Comparison of ENCODE assay signal across 7 mouse cellular contexts in genomic region chr7:58397992-58398391, GRCm38 (mm10).
DNase-seq lines count a peak whose midpoint lies in the region; ATAC-seq and TF ChIP-seq lines count a peak whose summit lies in the region.

No protein-coding gene starts in this region.

- no peaks in the 10 kb centered on the region for H3K27me3 ChIP-seq in lung, embryonic 15.5 days
- no peaks in the 10 kb centered on the region for H3K27me3 ChIP-seq in forebrain, embryonic 12.5 days
- H3K27me3 ChIP-seq in liver, embryonic 14.5 days (ENCODE audit: control insufficient read depth, insufficient read depth, low read length), result no peaks in the 10 kb centered on the region
- H3K27me3 ChIP-seq in stomach, postnatal 0 days (ENCODE audit: control insufficient read depth, insufficient read depth, low read length), result no peaks in the 10 kb centered on the region

- peak overlapping the region; percentile 88 for H3K27ac ChIP-seq in lung, embryonic 15.5 days
- peak overlapping the region; percentile 97 for H3K27ac ChIP-seq in forebrain, embryonic 12.5 days
- no peak overlapping the region for H3K27ac ChIP-seq in liver, embryonic 14.5 days
- H3K27ac ChIP-seq in stomach, postnatal 0 days (replicated peaks), result peak overlapping the region; percentile 58

- no peak for TF ChIP-seq CTCF in lung, adult 2 months (IDR thresholded peaks at IDR 0.05; ENCODE audit: insufficient read depth, low read length)
- TF ChIP-seq CTCF in liver, embryonic 14.5 days (IDR thresholded peaks at IDR 0.05; ENCODE audit: low read depth), result no peak
- no peak for TF ChIP-seq CTCF in stomach, postnatal 0 days (IDR thresholded peaks at IDR 0.05; ENCODE audit: low read depth)

- no peak for ATAC-seq in lung, embryonic 15.5 days (ENCODE audit: borderline replicate concordance, extremely low read depth, low FRiP score, low TSS enrichment)
- peak; percentile 3; the same call in 1 of the 2 replicates for ATAC-seq in forebrain, embryonic 12.5 days (ENCODE audit: low FRiP score)
- ATAC-seq in liver, embryonic 14.5 days (ENCODE audit: insufficient read depth), result no peak
- ATAC-seq in stomach, postnatal 0 days (ENCODE audit: low FRiP score, low TSS enrichment), result no peak

- peak overlapping the region; percentile 58 for H3K4me2 ChIP-seq in lung, embryonic 15.5 days
- peak overlapping the region; percentile 59 for H3K4me2 ChIP-seq in forebrain, embryonic 12.5 days
- H3K4me2 ChIP-seq in liver, embryonic 14.5 days (ENCODE audit: low read depth), result peak overlapping the region; percentile 70
- H3K4me2 ChIP-seq in stomach, postnatal 0 days (replicated peaks; ENCODE audit: low read depth), result peak overlapping the region; percentile 59

- no peaks in the 10 kb centered on the region for H3K9me3 ChIP-seq in lung, embryonic 15.5 days
- H3K9me3 ChIP-seq in forebrain, embryonic 12.5 days, result no peaks in the 10 kb centered on the region
- no peaks in the 10 kb centered on the region for H3K9me3 ChIP-seq in liver, embryonic 14.5 days (ENCODE audit: control insufficient read depth, low read length)
- H3K9me3 ChIP-seq in stomach, postnatal 0 days (ENCODE audit: control insufficient read depth, low read length), result no peaks in the 10 kb centered on the region

- peaks cover 12% of the 10 kb centered on the region for H3K4me1 ChIP-seq in lung, embryonic 15.5 days
- peaks cover 5% of the 10 kb centered on the region; the same call in 1 of the 2 replicates for H3K4me1 ChIP-seq in lung, adult 2 months (ENCODE audit: control insufficient read depth, insufficient read depth, low read length)
- H3K4me1 ChIP-seq in forebrain, embryonic 12.5 days, result peaks cover 9% of the 10 kb centered on the region
- H3K4me1 ChIP-seq in liver, embryonic 14.5 days (replicated peaks; ENCODE audit: control insufficient read depth in 2 of 2, insufficient read depth in 2 of 2, low read length in 1 of 2), result peaks cover 5 to 8% of the 10 kb centered on the region in 2 experiments; a peak in 2 of 4 replicates
- no peaks in the 10 kb centered on the region for H3K4me1 ChIP-seq in stomach, postnatal 0 days (replicated peaks; ENCODE audit: control insufficient read depth, insufficient read depth)

- WGBS in lung, embryonic 15.5 days, result 23% methylated on average over 6 of the region's 6 CpGs
- WGBS in lung, adult 2 months, result 21% methylated on average over 6 of the region's 6 CpGs
- WGBS in forebrain, embryonic 12.5 days, result 6% methylated on average over 6 of the region's 6 CpGs
- WGBS in liver, embryonic 14.5 days (ENCODE audit: insufficient replicate concordance), result 35% methylated on average over 6 of the region's 6 CpGs
- WGBS in stomach, postnatal 0 days, result 30% methylated on average over 6 of the region's 6 CpGs

- TF ChIP-seq POLR2A in lung, adult 2 months (IDR thresholded peaks at IDR 0.05; ENCODE audit: borderline replicate concordance, extremely low read depth, low read depth, low read length), result no peak

- H3K9ac ChIP-seq in lung, embryonic 15.5 days, result peak overlapping the region; percentile 55; the same call in 1 of the 2 replicates
- H3K9ac ChIP-seq in forebrain, embryonic 12.5 days, result peak overlapping the region; percentile 63
- H3K9ac ChIP-seq in liver, embryonic 14.5 days (replicated peaks), result no peak overlapping the region
- H3K9ac ChIP-seq in stomach, postnatal 0 days (ENCODE audit: low read length), result peak overlapping the region; percentile 27; the same call in 1 of the 2 replicates

- no peaks in the 10 kb centered on the region for H3K36me3 ChIP-seq in lung, embryonic 15.5 days
- H3K36me3 ChIP-seq in forebrain, embryonic 12.5 days (replicated peaks), result no peaks in the 10 kb centered on the region
- H3K36me3 ChIP-seq in liver, embryonic 14.5 days (replicated peaks; ENCODE audit: control insufficient read depth, insufficient read depth, low read depth), result no peaks in the 10 kb centered on the region
- H3K36me3 ChIP-seq in stomach, postnatal 0 days (ENCODE audit: control insufficient read depth, insufficient read depth, low read length), result no peaks in the 10 kb centered on the region

- peak overlapping the region; percentile 61 for H3K4me3 ChIP-seq in lung, embryonic 15.5 days
- H3K4me3 ChIP-seq in lung, adult 2 months (replicated peaks; ENCODE audit: extremely low read depth, low read depth, low read length), result no peak overlapping the region
- peak overlapping the region; percentile 48 for H3K4me3 ChIP-seq in forebrain, embryonic 12.5 days (replicated peaks)
- peak overlapping the region in 1 of 2 experiments; percentile 60; a peak in 2 of 4 replicates for H3K4me3 ChIP-seq in liver, embryonic 14.5 days (ENCODE audit: insufficient read depth in 1 of 2, low read depth in 2 of 2, low read length in 2 of 2)
- H3K4me3 ChIP-seq in stomach, postnatal 0 days (ENCODE audit: low read depth, low read length), result peak overlapping the region; percentile 50; the same call in 1 of the 2 replicates

- no peak for TF ChIP-seq EP300 in liver, embryonic 14.5 days (IDR thresholded peaks at IDR 0.05; ENCODE audit: low read depth)
- no peak for TF ChIP-seq EP300 in stomach, postnatal 0 days (optimal IDR thresholded peaks at IDR 0.05)

- DNase-seq in lung, adult 2 months, result no peak
- DNase-seq in liver, embryonic 14.5 days (ENCODE audit: low read depth in 3 of 3, low spot score in 3 of 3), result no peak
- no peak for DNase-seq in stomach, postnatal 0 days (ENCODE audit: low spot score)
- no peak for DNase-seq in thymus, postnatal 14 days
- no peak for DNase-seq in lung, postnatal 4 days
